In the genomic region with DNA sequence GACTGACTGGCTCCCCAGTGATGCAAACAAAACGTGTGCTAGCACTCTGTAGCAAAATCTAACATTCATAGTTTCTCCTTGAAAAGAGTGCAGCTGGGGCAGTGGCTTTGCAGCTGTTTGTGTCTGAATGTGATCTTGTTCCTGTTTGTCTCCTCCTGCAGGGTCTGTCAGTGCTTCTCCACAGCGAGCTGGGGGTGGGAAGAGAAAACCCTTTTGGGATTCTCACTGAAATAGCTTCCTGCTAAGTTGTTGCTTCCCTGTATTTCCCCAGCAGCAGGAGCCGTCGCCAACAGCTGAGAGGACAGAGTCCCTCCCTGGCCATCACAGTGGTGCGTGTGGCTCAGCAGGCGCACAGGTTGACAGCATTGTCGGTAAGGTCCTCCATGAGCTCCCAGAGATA, we compare ENCODE assay signal across 26 mouse cellular contexts. TPM values are rescaled to one million over a fixed set of nuclear protein-coding genes. Genes with fewer than 3 reads are reported as not detected.
A peak's percentile ranks its signal among the peaks of the same experiment; 100 is the strongest.
DNase-seq lines count a peak whose midpoint lies in the region; ATAC-seq and TF ChIP-seq lines count a peak whose summit lies in the region.
"Had no signal": no experiment of that assay in that cellular context is flagged by ENCODE, and none has a peak within 500 bp of the region (broad histone marks: within the 10 kb centered on the region; RNA-seq: fewer than 3 reads in every experiment).

No protein-coding gene starts in this region.

- no peak overlapping the region for H3K4me2 ChIP-seq in embryonic facial prominence, embryonic 13.5 days
- H3K4me2 ChIP-seq: embryonic facial prominence, embryonic 12.5 days; forebrain, embryonic 12.5 days; forebrain, embryonic 15.5 days; heart, embryonic 11.5 days; hindbrain, embryonic 12.5 days; hindbrain, embryonic 15.5 days had no signal

- no peak overlapping the region for H3K9ac ChIP-seq in embryonic facial prominence, embryonic 13.5 days
- H3K9ac ChIP-seq: embryonic facial prominence, embryonic 12.5 days; forebrain, embryonic 12.5 days; forebrain, embryonic 15.5 days; hindbrain, embryonic 12.5 days; hindbrain, embryonic 15.5 days had no signal

- intact Hi-C loops in left cerebral cortex, adult 2 months (cut with DNase I), result no loop called here

- peaks cover 18% of the 10 kb centered on the region for H3K4me1 ChIP-seq in embryonic facial prominence, embryonic 13.5 days
- H3K4me1 ChIP-seq in embryonic facial prominence, embryonic 10.5 days, result peaks cover 9% of the 10 kb centered on the region; the same call in 1 of the 2 replicates
- H3K4me1 ChIP-seq: hindbrain, embryonic 15.5 days had no signal

- WGBS in embryonic facial prominence, embryonic 13.5 days, result 70% methylated on average over 7 of the region's 7 CpGs
- WGBS in embryonic facial prominence, embryonic 10.5 days, result 76% methylated on average over 7 of the region's 7 CpGs

- H3K27me3 ChIP-seq in embryonic facial prominence, embryonic 13.5 days, result no peaks in the 10 kb centered on the region
- no peaks in the 10 kb centered on the region for H3K27me3 ChIP-seq in embryonic facial prominence, embryonic 10.5 days (replicated peaks; ENCODE audit: low read depth, poor library complexity, severe bottlenecking)
- H3K27me3 ChIP-seq: embryonic facial prominence, embryonic 12.5 days; forebrain, embryonic 12.5 days; forebrain, embryonic 15.5 days; hindbrain, embryonic 12.5 days; hindbrain, embryonic 15.5 days had no signal

- peaks cover 44% of the 10 kb centered on the region for H3K36me3 ChIP-seq in embryonic facial prominence, embryonic 13.5 days
- H3K36me3 ChIP-seq in embryonic facial prominence, embryonic 10.5 days (replicated peaks), result peaks cover 55% of the 10 kb centered on the region

- H3K9me3 ChIP-seq in embryonic facial prominence, embryonic 13.5 days, result no peaks in the 10 kb centered on the region
- no peaks in the 10 kb centered on the region for H3K9me3 ChIP-seq in embryonic facial prominence, embryonic 10.5 days
- H3K9me3 ChIP-seq: embryonic facial prominence, embryonic 12.5 days; forebrain, embryonic 12.5 days; forebrain, embryonic 15.5 days; hindbrain, embryonic 12.5 days; hindbrain, embryonic 15.5 days had no signal

- peak overlapping the region; percentile 4; the same call in 1 of the 2 replicates for H3K27ac ChIP-seq in embryonic facial prominence, embryonic 13.5 days
- no peak overlapping the region for H3K27ac ChIP-seq in embryonic facial prominence, embryonic 10.5 days (replicated peaks)
- peak overlapping the region; percentile 42; the same call in 1 of the 2 replicates for H3K27ac ChIP-seq in left cerebral cortex, adult 2 months
- H3K27ac ChIP-seq: embryonic facial prominence, embryonic 12.5 days; forebrain, embryonic 12.5 days; forebrain, embryonic 15.5 days; gastrocnemius, adult 2 months; hindbrain, embryonic 12.5 days; hindbrain, embryonic 15.5 days had no signal

- ATAC-seq in embryonic facial prominence, embryonic 13.5 days (ENCODE audit: insufficient number of reproducible peaks, insufficient read depth, low FRiP score, low TSS enrichment, low read depth), result no peak
- ATAC-seq: activated CD4-positive, CD25-positive, alpha-beta regulatory T cell, adult 4 months; forebrain, embryonic 15.5 days had no signal

- no peak for DNase-seq in embryonic facial prominence, embryonic 10.5 days (ENCODE audit: low spot score)
- DNase-seq in left cerebral cortex, adult 2 months (ENCODE audit: extremely low spot score in 1 of 2, low spot score in 2 of 2), result no peak
- no peak for DNase-seq in left cerebral cortex, adult 11 months (ENCODE audit: low spot score)
- DNase-seq in right cerebral cortex, adult 18-20 months, result peak; percentile 56
- no peak for DNase-seq in right cerebral cortex, postnatal 4 days
- DNase-seq: adrenal gland, adult 8-10 months; adrenal gland, postnatal 25 days; cerebellum, adult 18-20 months; cerebellum, adult 9-10 months; cerebellum, postnatal 14 days; gastrocnemius, adult 2 months; gastrocnemius, postnatal 14 days; heart, adult 11 months had no signal

- TF ChIP-seq CTCF in left cerebral cortex, adult 2 months (IDR thresholded peaks at IDR 0.05), result no peak

- no peak overlapping the region for H3K4me3 ChIP-seq in embryonic facial prominence, embryonic 13.5 days
- no peak overlapping the region for H3K4me3 ChIP-seq in embryonic facial prominence, embryonic 10.5 days
- H3K4me3 ChIP-seq in left cerebral cortex, adult 2 months, result no peak overlapping the region
- H3K4me3 ChIP-seq: embryonic facial prominence, embryonic 12.5 days; erythroblast, embryonic 14.5 days; forebrain, embryonic 12.5 days; forebrain, embryonic 15.5 days; gastrocnemius, adult 2 months; hindbrain, embryonic 12.5 days; hindbrain, embryonic 15.5 days had no signal

RNA-seq across cellular contexts. Expression of a gene that starts 33.7 kb away (rescaled TPM):
- 28.0 and 28.9 TPM in 2 replicates for polyA plus RNA-seq in embryonic facial prominence, embryonic 13.5 days (2015; fragmentation: Nextera tagmentation; extraction: Ambion mirVana)
- 37.4 and 38.4 TPM in 2 replicates for polyA plus RNA-seq in embryonic facial prominence, embryonic 10.5 days (2016; fragmentation: Nextera tagmentation; extraction: Ambion mirVana)
- 10 to 100 TPM; 52.8 to 54.2 TPM for total RNA-seq in left cerebral cortex, adult 2 months (2021)

RNA-seq across cellular contexts. Expression of a gene that starts 33.8 kb away (rescaled TPM):
- polyA plus RNA-seq in embryonic facial prominence, embryonic 13.5 days (2015; fragmentation: Nextera tagmentation; extraction: Ambion mirVana), result 0.10 TPM in 1 of 2 replicates, not detected in the other
- 0.09 TPM in 1 of 2 replicates, not detected in the other for polyA plus RNA-seq in embryonic facial prominence, embryonic 10.5 days (2016; fragmentation: Nextera tagmentation; extraction: Ambion mirVana)
- not detected for total RNA-seq in left cerebral cortex, adult 2 months (2021)
- total RNA-seq: gastrocnemius, adult 2 months; gastrocnemius, postnatal 4 days; heart, adult 8-10 months; heart, postnatal 25 days had no signal
- polyA plus RNA-seq: activated CD4-positive, CD25-positive, alpha-beta regulatory T cell, adult 4 months; erythroblast, embryonic 14.5 days; forebrain, embryonic 12.5 days; heart, embryonic 14.5 days had no signal
